Mouse (Mus musculus) embryonic fibroblast, embryonic 13.5 days (primary cell): ENCODE measurements around the gene Akap2.

Experiments
- CTCF ChIP-seq: IDR thresholded peaks from 2 replicates; pipeline ENCODE4 v1.5.1; 2011; ENCODE audit warnings: mild to moderate bottlenecking, control low read depth, low read length, moderate library complexity, borderline replicate concordance; ENCODE audit not compliant: insufficient read depth
- POLR2A ChIP-seq: IDR thresholded peaks from 2 replicates; pipeline ENCODE4 v1.6.1; 2011; ENCODE audit warnings: low read depth, mild to moderate bottlenecking, control low read depth, low read length, moderate library complexity

- TF ChIP-seq POLR2A (no peak), CTCF (no peak)
Measured at GRCm38 (mm10) chr4:57937292-57937691, 219.8 kb downstream of the Akap2 start.
